In genomic region chr5:122422071-122422964, GRCm38 (mm10) we compare ENCODE assay signal across 7 mouse cellular contexts. TPM values are rescaled to one million over a fixed set of nuclear protein-coding genes. Genes with fewer than 3 reads are reported as not detected.
DNase-seq lines count a peak whose midpoint lies in the region; ATAC-seq lines count a peak whose summit lies in the region.

No protein-coding gene starts in this region.

- peak overlapping the region; percentile 87 for H3K27ac ChIP-seq in intestine, embryonic 16.5 days (ENCODE audit: low read length)
- peak overlapping the region; percentile 81 for H3K27ac ChIP-seq in midbrain, embryonic 11.5 days (ENCODE audit: low read depth, low read length)

- peak; percentile 93 for DNase-seq in adrenal gland, adult 2 months
- peak; percentile 77 for DNase-seq in embryo, embryonic 11.5 days (ENCODE audit: low read depth, low spot score)
- peak; percentile 82 to 91 for DNase-seq in gastrocnemius, postnatal 4 days (ENCODE audit: low spot score in 2 of 2)
- peak; percentile 91 to 93 for DNase-seq in left cerebral cortex, postnatal 36 days (ENCODE audit: low spot score in 2 of 2)
- DNase-seq in midbrain, embryonic 11.5 days (ENCODE audit: low spot score, missing footprints) = peak; percentile 99
- DNase-seq in skeletal muscle tissue, adult 2 months (ENCODE audit: low read depth, low spot score) = peak; percentile 62

- H3K36me3 ChIP-seq in intestine, embryonic 16.5 days (ENCODE audit: control insufficient read depth, insufficient read depth, low read length) = no peaks in the 10 kb centered on the region
- no peaks in the 10 kb centered on the region for H3K36me3 ChIP-seq in midbrain, embryonic 11.5 days (ENCODE audit: control insufficient read depth, insufficient read depth, low read length)

- H3K4me1 ChIP-seq in intestine, embryonic 16.5 days (ENCODE audit: control insufficient read depth, insufficient read depth, low read length) = peaks cover 15% of the 10 kb centered on the region
- peaks cover 7% of the 10 kb centered on the region for H3K4me1 ChIP-seq in midbrain, embryonic 11.5 days (ENCODE audit: control insufficient read depth, insufficient read depth, low read length)

- H3K4me2 ChIP-seq in intestine, embryonic 16.5 days (ENCODE audit: low read depth, low read length) = peak overlapping the region; percentile 88
- peak overlapping the region; percentile 83 for H3K4me2 ChIP-seq in midbrain, embryonic 11.5 days

- H3K9me3 ChIP-seq in intestine, embryonic 16.5 days (ENCODE audit: control insufficient read depth, low read length) = no peaks in the 10 kb centered on the region
- no peaks in the 10 kb centered on the region for H3K9me3 ChIP-seq in midbrain, embryonic 11.5 days (ENCODE audit: control insufficient read depth, low read length)

- peak overlapping the region; percentile 97 for H3K4me3 ChIP-seq in intestine, embryonic 16.5 days (ENCODE audit: low read length)
- H3K4me3 ChIP-seq in midbrain, embryonic 11.5 days (ENCODE audit: low read depth, low read length) = peak overlapping the region; percentile 99

- no peaks in the 10 kb centered on the region for H3K27me3 ChIP-seq in intestine, embryonic 16.5 days (replicated peaks; ENCODE audit: control insufficient read depth, insufficient read depth, low read length)
- no peaks in the 10 kb centered on the region for H3K27me3 ChIP-seq in midbrain, embryonic 11.5 days (ENCODE audit: control insufficient read depth, insufficient read depth, low read length)

- peak overlapping the region; percentile 99 for H3K9ac ChIP-seq in intestine, embryonic 16.5 days (ENCODE audit: low read depth, low read length)
- peak overlapping the region; percentile 93 for H3K9ac ChIP-seq in midbrain, embryonic 11.5 days (ENCODE audit: low read length)

- peak; percentile 93 for ATAC-seq in intestine, embryonic 16.5 days
- peak; percentile 92 for ATAC-seq in midbrain, embryonic 11.5 days (ENCODE audit: low FRiP score)

- intact Hi-C loops in left cerebral cortex, postnatal 36 days (cut with DNase I) = loop anchor here (5.0 kb wide), 1 partner anchor 305 kb away; no protein-coding TSS in a partner anchor

- under 1% methylated on average over 73 of the region's 73 CpGs for WGBS in intestine, embryonic 16.5 days
- under 1% methylated on average over 73 of the region's 73 CpGs for WGBS in midbrain, embryonic 11.5 days

RNA-seq across cellular contexts. Expression of gene Anapc7, which starts 0.8 kb away (rescaled TPM):
- 10 to 100 TPM; 42.0 to 46.8 TPM for total RNA-seq in adrenal gland, adult 2 months (2021)
- 41.5 and 42.8 TPM in 2 replicates for polyA plus RNA-seq in adrenal gland, adult 2 months (2012; rRNA removed)
- 10 to 100 TPM; 32.1 to 40.0 TPM for total RNA-seq in gastrocnemius, postnatal 4 days (2021)
- 35.9 and 40.1 TPM in 2 replicates for polyA plus RNA-seq in intestine, embryonic 16.5 days (2015; fragmentation: Nextera tagmentation; extraction: Ambion mirVana)
- 10 to 100 TPM; 31.5 to 34.0 TPM for total RNA-seq in left cerebral cortex, postnatal 36 days (2021)
- polyA plus RNA-seq in midbrain, embryonic 11.5 days (2014; fragmentation: Nextera tagmentation; extraction: Ambion mirVana) = 30.5 and 32.0 TPM in 2 replicates

RNA-seq across cellular contexts. Expression of gene Arpc3, which starts 30.6 kb away (rescaled TPM):
- total RNA-seq in adrenal gland, adult 2 months (2021) = 100 to 1,000 TPM; 250 to 287 TPM
- 103 and 112 TPM in 2 replicates for polyA plus RNA-seq in adrenal gland, adult 2 months (2012; rRNA removed)
- total RNA-seq in gastrocnemius, postnatal 4 days (2021) = 100 to 1,000 TPM in 1 of 2 experiments, 10 to 100 TPM in 1; 99.0 to 107 TPM
- polyA plus RNA-seq in intestine, embryonic 16.5 days (2015; fragmentation: Nextera tagmentation; extraction: Ambion mirVana) = 161 and 164 TPM in 2 replicates
- 100 to 1,000 TPM; 211 to 225 TPM for total RNA-seq in left cerebral cortex, postnatal 36 days (2021)
- 61.7 and 65.3 TPM in 2 replicates for polyA plus RNA-seq in midbrain, embryonic 11.5 days (2014; fragmentation: Nextera tagmentation; extraction: Ambion mirVana)

RNA-seq across cellular contexts. Expression of gene Fam216a, which starts 50.2 kb away (rescaled TPM):
- 10 to 100 TPM; 24.2 to 38.5 TPM for total RNA-seq in adrenal gland, adult 2 months (2021)
- 24.7 and 27.4 TPM in 2 replicates for polyA plus RNA-seq in adrenal gland, adult 2 months (2012; rRNA removed)
- total RNA-seq in gastrocnemius, postnatal 4 days (2021) = 10 to 100 TPM; 16.9 to 18.3 TPM
- polyA plus RNA-seq in intestine, embryonic 16.5 days (2015; fragmentation: Nextera tagmentation; extraction: Ambion mirVana) = 31.8 and 34.0 TPM in 2 replicates
- total RNA-seq in left cerebral cortex, postnatal 36 days (2021) = 10 to 100 TPM; 69.7 to 73.1 TPM
- polyA plus RNA-seq in midbrain, embryonic 11.5 days (2014; fragmentation: Nextera tagmentation; extraction: Ambion mirVana) = 113 and 116 TPM in 2 replicates

RNA-seq across cellular contexts. Expression of gene Gpn3, which starts 50.6 kb away (rescaled TPM):
- total RNA-seq in adrenal gland, adult 2 months (2021) = 10 to 100 TPM; 24.6 to 32.6 TPM
- polyA plus RNA-seq in adrenal gland, adult 2 months (2012; rRNA removed) = 48.0 and 62.7 TPM in 2 replicates
- total RNA-seq in gastrocnemius, postnatal 4 days (2021) = 10 to 100 TPM; 22.2 to 22.8 TPM
- 55.0 and 59.2 TPM in 2 replicates for polyA plus RNA-seq in intestine, embryonic 16.5 days (2015; fragmentation: Nextera tagmentation; extraction: Ambion mirVana)
- 10 to 100 TPM; 24.4 to 25.7 TPM for total RNA-seq in left cerebral cortex, postnatal 36 days (2021)
- polyA plus RNA-seq in midbrain, embryonic 11.5 days (2014; fragmentation: Nextera tagmentation; extraction: Ambion mirVana) = 61.2 and 64.9 TPM in 2 replicates

Comparison
In these comparisons a context has a peak if more than half of its experiments do, and no peak if none do; other contexts are left out.
1. Peak in every context shown above with its lines: DNase-seq, ATAC-seq, H3K4me3 ChIP-seq and H3K27ac ChIP-seq.